Mouse (Mus musculus) kidney, postnatal 14 days (tissue): ENCODE data around the gene Cemip2.
A peak's percentile ranks its signal among the peaks of the same experiment; 100 is the strongest.

ENCODE experiments used
- DNase-seq: peaks from one replicate; pipeline ENCODE4 v3.0.0; 2022; ENCODE audit warnings: mixed read lengths

The Cemip2 gene

GRCm38 (mm10) chr19:21780663-21781062 is 2.5 kb downstream of the Cemip2 start:
- peak; percentile 41 for DNase-seq

GRCm38 (mm10) chr19:21781066-21781786 is 3.1 kb downstream of the Cemip2 start:
- DNase-seq, result no peak

GRCm38 (mm10) chr19:21781787-21782432 is 3.8 kb downstream of the Cemip2 start:
- DNase-seq, result no peak

- DNase-seq, result no peak
Measured at GRCm38 (mm10) chr19:21783717-21784116, 5.6 kb downstream of the Cemip2 start.

- DNase-seq, result peak; percentile 71
Measured at GRCm38 (mm10) chr19:21784331-21785131, 6.4 kb downstream of the Cemip2 start.

GRCm38 (mm10) chr19:21785132-21785528 is 7.0 kb downstream of the Cemip2 start:
- no peak for DNase-seq

- no peak for DNase-seq
Measured at GRCm38 (mm10) chr19:21787004-21787480, 8.9 kb downstream of the Cemip2 start.

- DNase-seq, result no peak
Measured at GRCm38 (mm10) chr19:21788999-21789398, 10.9 kb downstream of the Cemip2 start.

GRCm38 (mm10) chr19:21789676-21790075 is 11.5 kb downstream of the Cemip2 start:
- no peak for DNase-seq

- no peak for DNase-seq
Measured at GRCm38 (mm10) chr19:21791386-21791785, 13.2 kb downstream of the Cemip2 start.

GRCm38 (mm10) chr19:21791826-21792225 is 13.7 kb downstream of the Cemip2 start:
- no peak for DNase-seq

GRCm38 (mm10) chr19:21792587-21793175 is 14.5 kb downstream of the Cemip2 start:
- DNase-seq, result no peak

GRCm38 (mm10) chr19:21794569-21794968 is 16.4 kb downstream of the Cemip2 start:
- no peak for DNase-seq

- DNase-seq, result no peak
Measured at GRCm38 (mm10) chr19:21796333-21796732, 18.2 kb downstream of the Cemip2 start.

- peak; percentile 33 for DNase-seq
Measured at GRCm38 (mm10) chr19:21798700-21799099, 20.6 kb downstream of the Cemip2 start.

- peak; percentile 53 for DNase-seq
Measured at GRCm38 (mm10) chr19:21799410-21800373, 21.6 kb downstream of the Cemip2 start.

- peak; percentile 22 for DNase-seq
Measured at GRCm38 (mm10) chr19:21804488-21804887, 26.3 kb downstream of the Cemip2 start.

- DNase-seq, result peak; percentile 33
Measured at GRCm38 (mm10) chr19:21805305-21805704, 27.2 kb downstream of the Cemip2 start.

GRCm38 (mm10) chr19:21810135-21810534 is 32.0 kb downstream of the Cemip2 start:
- DNase-seq, result no peak

- DNase-seq, result no peak
Measured at GRCm38 (mm10) chr19:21813560-21813959, 35.4 kb downstream of the Cemip2 start.

- no peak for DNase-seq
Measured at GRCm38 (mm10) chr19:21814433-21815020, 36.4 kb downstream of the Cemip2 start.
